Mouse (Mus musculus) thymus, adult 2 months (tissue): Measurements from ENCODE around the gene Ccdc92b.

Experiments used
- CTCF ChIP-seq: fragments of 200-500 bp; IDR thresholded peaks from 2 replicates; pipeline ENCODE4 v1.5.1; 2012; ENCODE audit warnings: mild to moderate bottlenecking, control low read depth, low read length, moderate library complexity, borderline replicate concordance; ENCODE audit not compliant: control insufficient read depth, poor library complexity, insufficient read depth; ENCODE audit errors: extremely low read depth
- POLR2A ChIP-seq: fragments of 200-500 bp; IDR thresholded peaks from 2 replicates; pipeline ENCODE4 v1.6.1; 2012; ENCODE audit warnings: mild to moderate bottlenecking, low read length, control low read depth, moderate library complexity; ENCODE audit not compliant: control insufficient read depth, poor library complexity, insufficient read depth; ENCODE audit errors: extremely low read depth

DNA sequence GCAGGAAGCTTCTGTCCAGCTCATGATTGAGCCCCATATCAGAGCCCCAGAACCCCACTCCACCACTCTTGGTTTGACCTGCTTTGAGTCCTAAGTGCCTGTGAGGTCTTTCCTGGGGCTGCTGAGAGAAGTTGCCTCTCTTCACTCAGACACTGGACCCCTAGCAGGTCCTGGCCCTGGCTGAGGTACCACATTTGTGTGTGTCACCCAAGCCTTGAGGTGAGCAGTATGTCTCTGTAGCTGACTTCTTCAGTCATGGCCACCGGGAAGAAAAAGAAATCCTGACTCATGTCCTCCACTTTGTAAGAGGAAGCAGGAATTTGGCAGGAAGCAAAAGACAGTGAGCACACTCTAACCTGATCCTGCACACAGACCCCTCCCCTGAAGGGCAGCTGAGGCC, 20.2 kb downstream of the Ccdc92b start:
- TF ChIP-seq CTCF (no peak), POLR2A (no peak)
